Mouse (Mus musculus) liver, embryonic 15.5 days (tissue): ENCODE data around the gene Vars. TPM values are rescaled to one million over a fixed set of nuclear protein-coding genes. Genes with fewer than 3 reads are reported as not detected.

ENCODE experiments used
- ATAC-seq: fragments of 200-750 bp; cut with Nextera tagmentation; 2 replicates; pipeline ENCODE4 v1.8.0; 2017; ENCODE audit warnings: moderate number of reproducible peaks, mild to moderate bottlenecking, moderate library complexity; ENCODE audit not compliant: insufficient read depth
- H3K27ac ChIP-seq: fragments of 300-500 bp; sonication (generic); replicated peaks from 2 replicates; pipeline ENCODE4 v1.5.1; 2015; ENCODE audit warnings: mild to moderate bottlenecking, inconsistent platforms
- H3K27me3 ChIP-seq: fragments of 300-500 bp; sonication (generic); 2 replicates; pipeline ENCODE4 v1.6.1; 2015; ENCODE audit warnings: mild to moderate bottlenecking, inconsistent platforms
- H3K36me3 ChIP-seq: fragments of 300-500 bp; sonication (generic); replicated peaks from 2 replicates; pipeline ENCODE4 v1.6.1; 2015; ENCODE audit warnings: moderate library complexity, mild to moderate bottlenecking, inconsistent platforms
- H3K4me1 ChIP-seq: fragments of 300-500 bp; sonication (generic); replicated peaks from 2 replicates; pipeline ENCODE4 v1.6.1; 2015; ENCODE audit warnings: inconsistent platforms
- H3K4me2 ChIP-seq: fragments of 300-500 bp; sonication (generic); 2 replicates; pipeline ENCODE4 v1.6.1; 2015; ENCODE audit warnings: moderate library complexity, mild to moderate bottlenecking, inconsistent platforms
- H3K4me3 ChIP-seq: fragments of 300-500 bp; sonication (generic); replicated peaks from 2 replicates; pipeline ENCODE4 v1.5.1; 2015; ENCODE audit warnings: mild to moderate bottlenecking, inconsistent platforms
- H3K9ac ChIP-seq: fragments of 300-500 bp; sonication (generic); 2 replicates; pipeline ENCODE4 v1.6.1; 2015; ENCODE audit warnings: moderate library complexity, mild to moderate bottlenecking, inconsistent platforms
- H3K9me3 ChIP-seq: fragments of 300-500 bp; sonication (generic); replicated peaks from 2 replicates; pipeline ENCODE4 v1.6.1; 2016; ENCODE audit warnings: inconsistent platforms
- WGBS: fragments of 180-500 bp; shearing (Covaris S2); methylation state at CpG from one replicate; pipeline ENCODE4 v1.1.7; 2015; ENCODE audit warnings: mixed read lengths; ENCODE audit not compliant: insufficient replicate concordance; 5-methylcytosine and 5-hydroxymethylcytosine counted together
- polyA plus RNA-seq: library from polyadenylated mRNA; unstranded; fragments of >200 nt; fragmentation: Nextera tagmentation; extraction: Ambion mirVana; gene quantifications from 2 replicates; pipeline ENCODE4 v1.2.1, GENCODE M21; 2015

The Vars gene
- polyA plus RNA-seq, 1 experiment from 2014 or later: 99.0 TPM

DNA sequence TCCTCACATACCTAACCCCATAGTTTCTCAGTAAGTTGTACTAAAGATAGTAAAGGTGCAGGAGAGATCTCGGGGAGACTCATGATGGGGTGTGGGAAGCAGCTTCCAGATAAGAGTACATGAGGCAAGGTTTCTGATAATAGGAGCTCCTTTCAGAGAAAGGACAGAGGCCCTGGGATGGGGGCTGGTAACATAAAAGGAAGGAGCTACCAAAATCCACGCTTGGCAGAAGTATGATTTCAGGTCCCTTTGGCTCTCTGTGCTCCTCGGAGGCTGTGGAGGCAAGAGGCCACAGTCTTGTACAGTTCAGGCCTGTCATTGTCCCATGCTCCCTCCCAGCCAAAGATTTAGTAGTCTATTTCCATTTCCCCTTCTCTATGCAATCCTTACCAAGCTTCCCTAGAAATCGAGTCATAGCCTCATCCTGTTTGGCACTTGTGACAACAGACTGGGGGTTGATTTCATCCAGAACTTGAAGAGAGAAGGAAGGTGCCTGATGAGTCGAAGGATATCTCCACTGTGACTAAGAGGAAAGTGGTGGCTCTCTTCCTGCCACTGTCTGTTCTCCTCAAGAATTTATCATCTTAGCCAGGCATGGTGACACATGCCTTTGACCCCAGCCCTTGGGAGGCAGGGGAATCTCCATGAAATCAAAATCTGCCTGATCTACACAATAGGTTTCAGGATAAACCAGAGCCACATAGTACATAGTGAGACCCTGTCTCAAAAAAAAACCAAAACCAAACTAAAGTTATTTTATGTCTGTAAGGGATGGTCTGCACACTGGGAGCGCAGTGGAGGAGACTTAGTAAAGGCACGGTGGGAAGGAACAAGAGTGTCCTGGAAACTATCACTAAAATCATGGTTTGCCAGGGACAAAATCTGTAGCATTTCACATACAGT lies 44.4 kb downstream of the Vars start:
- H3K27me3 ChIP-seq: no peaks in the 10 kb centered on the region
- H3K9ac ChIP-seq: peak overlapping the region; percentile 88
- H3K4me3 ChIP-seq: peak overlapping the region; percentile 72
- no peaks in the 10 kb centered on the region for H3K9me3 ChIP-seq
- peaks cover 82% of the 10 kb centered on the region for H3K4me1 ChIP-seq
- peak; percentile 30; the same call in 1 of the 2 replicates for ATAC-seq
- 27% methylated on average over 7 of the region's 7 CpGs for WGBS
- peak overlapping the region; percentile 91 for H3K27ac ChIP-seq
- H3K4me2 ChIP-seq: peak overlapping the region; percentile 98
- H3K36me3 ChIP-seq: no peaks in the 10 kb centered on the region

GRCm38 (mm10) chr17:35045807-35046680 lies 45.3 kb downstream of the Vars start:
- WGBS: 3% methylated on average over 48 of the region's 48 CpGs
- H3K4me3 ChIP-seq: peak overlapping the region; percentile 72
- ATAC-seq: no peak
- peak overlapping the region; percentile 98 for H3K4me2 ChIP-seq
- no peaks in the 10 kb centered on the region for H3K36me3 ChIP-seq
- peak overlapping the region; percentile 91 for H3K27ac ChIP-seq
- H3K9ac ChIP-seq: peak overlapping the region; percentile 88
- peaks cover 89% of the 10 kb centered on the region for H3K4me1 ChIP-seq
- no peaks in the 10 kb centered on the region for H3K9me3 ChIP-seq
- no peaks in the 10 kb centered on the region for H3K27me3 ChIP-seq

GRCm38 (mm10) chr17:35046681-35047455 lies 46.1 kb downstream of the Vars start, which contains the start of gene Msh5:
Gene Msh5 (minus strand): TSS chr17:35046745.
- Histone ChIP-seq H3K4me3 (peak within 1 kb of the TSS; percentile 72), H3K4me1 (peaks cover 91% of the 10 kb centered on the region), H3K9me3 (no peaks in the 10 kb centered on the region), H3K27ac (peak within 1 kb of the TSS; percentile 91), H3K27me3 (no peaks in the 10 kb centered on the region), H3K36me3 (no peaks in the 10 kb centered on the region), H3K9ac (peak within 1 kb of the TSS; percentile 88), H3K4me2 (peak within 1 kb of the TSS; percentile 98)
- WGBS: 2% methylated on average over 33 of the region's 33 CpGs
- ATAC-seq: peak; percentile 87

DNA sequence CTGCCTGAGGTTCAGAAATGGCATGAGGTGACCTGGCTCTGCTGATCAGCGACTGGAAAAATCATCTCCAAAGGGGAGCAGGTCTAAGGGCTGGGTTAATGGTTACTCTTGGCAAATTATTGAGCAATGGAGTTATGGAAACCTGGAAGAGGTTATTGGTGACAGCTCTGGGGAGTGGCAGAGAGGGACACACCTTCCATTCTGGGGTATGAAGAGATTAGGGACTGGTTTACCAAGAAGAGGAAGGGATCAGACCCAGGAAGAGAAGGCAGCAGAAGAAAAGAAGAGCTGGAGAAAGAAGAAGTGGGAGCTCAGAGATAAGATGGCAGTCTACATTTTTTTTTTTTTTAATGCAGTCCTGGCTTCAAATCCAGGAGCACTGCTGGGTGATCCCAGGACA lies 46.9 kb downstream of the Vars start:
- peak overlapping the region; percentile 98 for H3K4me2 ChIP-seq
- H3K4me3 ChIP-seq: peak overlapping the region; percentile 72
- H3K36me3 ChIP-seq: peaks cover 8% of the 10 kb centered on the region
- no peaks in the 10 kb centered on the region for H3K27me3 ChIP-seq
- 10% methylated on average over 1 of the region's 1 CpGs for WGBS
- H3K4me1 ChIP-seq: peaks cover 94% of the 10 kb centered on the region
- H3K9ac ChIP-seq: peak overlapping the region; percentile 51
- peak overlapping the region; percentile 91 for H3K27ac ChIP-seq
- H3K9me3 ChIP-seq: no peaks in the 10 kb centered on the region
- ATAC-seq: no peak

- H3K4me1 ChIP-seq: peaks cover 98% of the 10 kb centered on the region
- 5% methylated on average over 11 of the region's 11 CpGs for WGBS
- peak overlapping the region; percentile 91 for H3K27ac ChIP-seq
- H3K9me3 ChIP-seq: no peaks in the 10 kb centered on the region
- H3K4me3 ChIP-seq: peak overlapping the region; percentile 37
- H3K36me3 ChIP-seq: peaks cover 14% of the 10 kb centered on the region
- H3K27me3 ChIP-seq: no peaks in the 10 kb centered on the region
- peak overlapping the region; percentile 51 for H3K9ac ChIP-seq
- ATAC-seq: no peak
- peak overlapping the region; percentile 98 for H3K4me2 ChIP-seq
Observed at GRCm38 (mm10) chr17:35048149-35048931, 47.6 kb downstream of the Vars start.

GRCm38 (mm10) chr17:35048932-35049440 lies 48.2 kb downstream of the Vars start:
- H3K4me3 ChIP-seq: peak overlapping the region; percentile 72; the same call in 1 of the 2 replicates
- ATAC-seq: no peak
- H3K4me1 ChIP-seq: peaks cover 92% of the 10 kb centered on the region
- peak overlapping the region; percentile 91 for H3K27ac ChIP-seq
- no peaks in the 10 kb centered on the region for H3K27me3 ChIP-seq
- no peaks in the 10 kb centered on the region for H3K9me3 ChIP-seq
- 32% methylated on average over 5 of the region's 5 CpGs for WGBS
- H3K36me3 ChIP-seq: peaks cover 21% of the 10 kb centered on the region
- H3K9ac ChIP-seq: 0 out of 2 replicates have a peak overlapping the region, but pooled peaks have one; percentile 12
- H3K4me2 ChIP-seq: peak overlapping the region; percentile 98

- Histone ChIP-seq H3K27me3 (no peaks in the 10 kb centered on the region), H3K36me3 (peaks cover 27% of the 10 kb centered on the region), H3K4me1 (peaks cover 86% of the 10 kb centered on the region), H3K4me2 (peak within 1 kb of the TSS; percentile 98), H3K27ac (peak within 1 kb of the TSS; percentile 91), H3K4me3 (peak within 1 kb of the TSS; percentile 72), H3K9me3 (no peaks in the 10 kb centered on the region), H3K9ac (peak within 1 kb of the TSS; percentile 87)
- no peak for ATAC-seq
- 1% methylated on average over 11 of the region's 11 CpGs for WGBS
Observed at GRCm38 (mm10) chr17:35049561-35050016, 48.8 kb downstream of the Vars start, which contains the start of gene Clic1. Gene Clic1 (plus strand): TSS chr17:35049966.

DNA sequence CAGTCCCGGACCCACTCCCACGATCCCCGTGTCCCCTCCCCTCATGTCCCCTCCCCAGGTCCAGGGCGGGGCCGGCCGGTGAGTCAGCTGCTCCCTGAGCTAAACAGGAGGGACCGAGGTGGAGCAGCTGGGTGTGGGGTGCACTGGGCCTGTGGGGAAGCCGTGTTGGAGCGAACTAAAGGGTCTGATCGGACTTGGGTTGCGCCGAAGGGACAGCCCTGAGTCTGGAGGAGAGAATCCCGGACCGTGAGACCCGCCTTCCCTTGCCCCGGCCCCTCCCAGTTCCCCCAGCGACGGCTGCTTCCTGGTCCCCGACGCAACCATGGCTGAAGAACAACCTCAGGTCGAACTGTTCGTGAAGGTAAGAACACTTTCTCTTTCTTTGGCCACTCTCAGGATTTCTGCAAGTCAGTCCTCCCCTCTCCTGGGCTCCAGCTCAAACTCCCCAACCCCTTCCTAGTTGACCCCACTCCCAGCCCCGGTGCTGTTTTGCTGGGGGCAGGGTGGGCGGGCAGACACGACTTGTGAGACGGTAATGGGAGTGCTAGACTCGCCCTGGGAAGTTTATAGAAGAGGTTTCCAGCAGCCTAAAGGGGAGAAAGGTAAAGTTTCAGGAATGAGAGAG lies 49.5 kb downstream of the Vars start:
- peak overlapping the region; percentile 91 for H3K27ac ChIP-seq
- ATAC-seq: peak; percentile 23
- H3K9me3 ChIP-seq: no peaks in the 10 kb centered on the region
- WGBS: under 1% methylated on average over 27 of the region's 27 CpGs
- peak overlapping the region; percentile 72 for H3K4me3 ChIP-seq
- peaks cover 33% of the 10 kb centered on the region for H3K36me3 ChIP-seq
- no peaks in the 10 kb centered on the region for H3K27me3 ChIP-seq
- peak overlapping the region; percentile 87 for H3K9ac ChIP-seq
- H3K4me2 ChIP-seq: peak overlapping the region; percentile 98
- H3K4me1 ChIP-seq: peaks cover 82% of the 10 kb centered on the region
